Mouse (Mus musculus) heart, embryonic 12.5 days (tissue): ENCODE measurements around the gene Recql5. TPM values are rescaled to one million over a fixed set of nuclear protein-coding genes. Genes with fewer than 3 reads are reported as not detected.

Experiments
- ATAC-seq: fragments of 200-750 bp; cut with Nextera tagmentation; 2 replicates; pipeline ENCODE4 v1.8.0; 2017; ENCODE audit warnings: moderate TSS enrichment, moderate library complexity; ENCODE audit not compliant: insufficient number of reproducible peaks, low FRiP score
- H3K27ac ChIP-seq: fragments of 300-500 bp; sonication (generic); 2 replicates; pipeline ENCODE4 v1.5.1; 2016; ENCODE audit warnings: mild to moderate bottlenecking, moderate library complexity; ENCODE audit not compliant: poor library complexity, severe bottlenecking
- H3K27me3 ChIP-seq: fragments of 300-500 bp; sonication (generic); replicated peaks from 2 replicates; pipeline ENCODE4 v1.6.1; 2016; ENCODE audit warnings: mild to moderate bottlenecking, moderate library complexity
- H3K36me3 ChIP-seq: fragments of 300-500 bp; sonication (generic); 2 replicates; pipeline ENCODE4 v1.6.1; 2016; ENCODE audit warnings: mild to moderate bottlenecking, moderate library complexity
- H3K4me1 ChIP-seq: fragments of 300-500 bp; sonication (generic); replicated peaks from 2 replicates; pipeline ENCODE4 v1.6.1; 2016; ENCODE audit warnings: mild to moderate bottlenecking
- H3K4me2 ChIP-seq: fragments of 300-500 bp; sonication (generic); 2 replicates; pipeline ENCODE4 v1.6.1; 2016; ENCODE audit warnings: mild to moderate bottlenecking, moderate library complexity
- H3K4me3 ChIP-seq: fragments of 300-500 bp; sonication (generic); 2 replicates; pipeline ENCODE4 v1.5.1; 2016; ENCODE audit warnings: mild to moderate bottlenecking
- H3K9ac ChIP-seq: fragments of 300-500 bp; sonication (generic); 2 replicates; pipeline ENCODE4 v1.6.1; 2016; ENCODE audit warnings: mild to moderate bottlenecking, moderate library complexity
- H3K9me3 ChIP-seq: fragments of 300-500 bp; sonication (generic); replicated peaks from 2 replicates; pipeline ENCODE4 v1.6.1; 2016; ENCODE audit warnings: mild to moderate bottlenecking, moderate library complexity
- WGBS: fragments of 180-500 bp; shearing (Covaris S2); methylation state at CpG from one replicate; pipeline ENCODE4 v1.1.7; 2016; 5-methylcytosine and 5-hydroxymethylcytosine counted together
- polyA plus RNA-seq: library from polyadenylated mRNA; unstranded; fragments of >200 nt; fragmentation: Nextera tagmentation; extraction: Ambion mirVana; gene quantifications from 2 replicates; pipeline ENCODE4 v1.2.1, GENCODE M21; 2016

Recql5 gene
- polyA plus RNA-seq, 1 experiment from 2014 or later = 13.8 TPM

GRCm38 (mm10) chr11:115911134-115911561 is 22.1 kb downstream of the Recql5 start:
- ATAC-seq = 0 out of 2 replicates have a peak, but pooled peaks have one; percentile 31
- H3K9ac ChIP-seq = no peak overlapping the region
- 70% methylated on average over 5 of the region's 5 CpGs for WGBS
- no peak overlapping the region; the same call in 1 of the 2 replicates for H3K27ac ChIP-seq
- H3K4me3 ChIP-seq = no peak overlapping the region
- H3K27me3 ChIP-seq = no peaks in the 10 kb centered on the region
- H3K4me2 ChIP-seq = no peak overlapping the region
- no peaks in the 10 kb centered on the region for H3K9me3 ChIP-seq
- peaks cover 37% of the 10 kb centered on the region for H3K36me3 ChIP-seq
- H3K4me1 ChIP-seq = peaks cover 4% of the 10 kb centered on the region; the same call in 1 of the 2 replicates

GRCm38 (mm10) chr11:115906521-115906920 is 26.8 kb downstream of the Recql5 start:
- ATAC-seq = no peak
- WGBS = 80% methylated on average over 5 of the region's 5 CpGs
- H3K27ac ChIP-seq = no peak overlapping the region
- H3K4me3 ChIP-seq = no peak overlapping the region
- peaks cover 50% of the 10 kb centered on the region for H3K4me1 ChIP-seq
- no peaks in the 10 kb centered on the region for H3K27me3 ChIP-seq
- H3K9me3 ChIP-seq = no peaks in the 10 kb centered on the region
- H3K4me2 ChIP-seq = no peak overlapping the region
- H3K9ac ChIP-seq = 0 out of 2 replicates have a peak overlapping the region, but pooled peaks have one; percentile 0
- H3K36me3 ChIP-seq = peaks cover 13% of the 10 kb centered on the region

GRCm38 (mm10) chr11:115906116-115906515 is 27.2 kb downstream of the Recql5 start:
- WGBS = 71% methylated on average over 3 of the region's 3 CpGs
- ATAC-seq = no peak
- no peak overlapping the region for H3K4me2 ChIP-seq
- H3K9ac ChIP-seq = no peak overlapping the region
- H3K36me3 ChIP-seq = peaks cover 9% of the 10 kb centered on the region
- H3K4me3 ChIP-seq = no peak overlapping the region
- peaks cover 54% of the 10 kb centered on the region for H3K4me1 ChIP-seq
- no peaks in the 10 kb centered on the region for H3K9me3 ChIP-seq
- no peaks in the 10 kb centered on the region for H3K27me3 ChIP-seq
- H3K27ac ChIP-seq = no peak overlapping the region

- WGBS = 49% methylated on average over 16 of the region's 16 CpGs
- no peaks in the 10 kb centered on the region for H3K9me3 ChIP-seq
- no peaks in the 10 kb centered on the region for H3K27me3 ChIP-seq
- peak overlapping the region; percentile 27; the same call in 1 of the 2 replicates for H3K9ac ChIP-seq
- H3K4me3 ChIP-seq = no peak overlapping the region
- no peak overlapping the region for H3K27ac ChIP-seq
- H3K4me2 ChIP-seq = no peak overlapping the region; the same call in 1 of the 2 replicates
- peaks cover 64% of the 10 kb centered on the region for H3K4me1 ChIP-seq
- ATAC-seq = no peak
- peaks cover 9% of the 10 kb centered on the region for H3K36me3 ChIP-seq
Observed at GRCm38 (mm10) chr11:115904956-115905790, 28.1 kb downstream of the Recql5 start.

GRCm38 (mm10) chr11:115904231-115904955 is 28.9 kb downstream of the Recql5 start:
- peaks cover 9% of the 10 kb centered on the region for H3K36me3 ChIP-seq
- H3K9me3 ChIP-seq = no peaks in the 10 kb centered on the region
- H3K9ac ChIP-seq = peak overlapping the region; percentile 27; the same call in 1 of the 2 replicates
- WGBS = 61% methylated on average over 8 of the region's 8 CpGs
- H3K27ac ChIP-seq = peak overlapping the region; percentile 96
- no peak for ATAC-seq
- no peaks in the 10 kb centered on the region for H3K27me3 ChIP-seq
- H3K4me3 ChIP-seq = no peak overlapping the region
- H3K4me1 ChIP-seq = peaks cover 71% of the 10 kb centered on the region
- H3K4me2 ChIP-seq = no peak overlapping the region

GRCm38 (mm10) chr11:115903384-115904230 is 29.7 kb downstream of the Recql5 start:
- no peaks in the 10 kb centered on the region for H3K9me3 ChIP-seq
- peak; percentile 91 for ATAC-seq
- H3K4me1 ChIP-seq = peaks cover 79% of the 10 kb centered on the region
- H3K27me3 ChIP-seq = no peaks in the 10 kb centered on the region
- 33% methylated on average over 11 of the region's 11 CpGs for WGBS
- H3K27ac ChIP-seq = peak overlapping the region; percentile 96
- no peak overlapping the region for H3K4me3 ChIP-seq
- H3K4me2 ChIP-seq = peak overlapping the region; percentile 65
- H3K36me3 ChIP-seq = peaks cover 7% of the 10 kb centered on the region
- H3K9ac ChIP-seq = 0 out of 2 replicates have a peak overlapping the region, but pooled peaks have one; percentile 40

GRCm38 (mm10) chr11:115902831-115903230 is 30.4 kb downstream of the Recql5 start:
- WGBS = 57% methylated on average over 1 of the region's 1 CpGs
- Histone ChIP-seq H3K27me3 (no peaks in the 10 kb centered on the region), H3K4me3 (no peak overlapping the region), H3K9ac (peak overlapping the region; percentile 28; the same call in 1 of the 2 replicates), H3K27ac (peak overlapping the region; percentile 96), H3K4me2 (peak overlapping the region; percentile 65), H3K36me3 (no peaks in the 10 kb centered on the region), H3K9me3 (no peaks in the 10 kb centered on the region), H3K4me1 (peaks cover 83% of the 10 kb centered on the region)
- no peak for ATAC-seq

GRCm38 (mm10) chr11:115902177-115902576 is 31.1 kb downstream of the Recql5 start:
- peak overlapping the region; percentile 65 for H3K4me2 ChIP-seq
- no peak overlapping the region for H3K4me3 ChIP-seq
- peak overlapping the region; percentile 96 for H3K27ac ChIP-seq
- WGBS = 43% methylated on average over 5 of the region's 5 CpGs
- no peak for ATAC-seq
- peaks cover 83% of the 10 kb centered on the region for H3K4me1 ChIP-seq
- peak overlapping the region; percentile 62 for H3K9ac ChIP-seq
- H3K36me3 ChIP-seq = peaks cover 4% of the 10 kb centered on the region
- no peaks in the 10 kb centered on the region for H3K27me3 ChIP-seq
- no peaks in the 10 kb centered on the region for H3K9me3 ChIP-seq

- peak overlapping the region; percentile 65 for H3K4me2 ChIP-seq
- no peaks in the 10 kb centered on the region for H3K27me3 ChIP-seq
- no peak; the same call in 1 of the 2 replicates for ATAC-seq
- H3K36me3 ChIP-seq = peaks cover 10% of the 10 kb centered on the region
- no peaks in the 10 kb centered on the region for H3K9me3 ChIP-seq
- peaks cover 83% of the 10 kb centered on the region for H3K4me1 ChIP-seq
- 62% methylated on average over 9 of the region's 9 CpGs for WGBS
- peak overlapping the region; percentile 39 for H3K4me3 ChIP-seq
- H3K9ac ChIP-seq = peak overlapping the region; percentile 62
- peak overlapping the region; percentile 96 for H3K27ac ChIP-seq
Observed at GRCm38 (mm10) chr11:115901338-115902161, 31.7 kb downstream of the Recql5 start.
